Comparison of ENCODE assay signal across 17 mouse cellular contexts in the genomic region with DNA sequence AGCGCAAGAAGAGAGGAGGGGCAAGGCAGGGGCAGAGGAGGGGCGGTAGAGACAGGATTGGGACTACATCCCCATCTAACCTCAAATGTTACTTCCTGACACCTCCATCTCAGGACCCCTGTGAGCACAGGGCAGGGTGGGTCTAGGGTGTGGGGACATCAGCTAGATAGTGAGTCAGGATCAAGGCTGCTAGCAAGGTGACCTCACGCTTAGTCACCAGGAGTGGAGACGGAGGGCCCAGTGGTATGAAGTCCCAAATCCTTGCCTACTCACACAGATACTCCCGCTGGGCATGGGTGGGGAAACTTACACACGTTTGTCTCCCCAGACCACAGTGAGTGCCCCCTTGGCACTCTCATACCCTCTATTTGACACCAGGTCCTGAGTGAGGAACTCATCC. TPM values are rescaled to one million over a fixed set of nuclear protein-coding genes. Genes with fewer than 3 reads are reported as not detected.
A peak's percentile ranks its signal among the peaks of the same experiment; 100 is the strongest.
DNase-seq lines count a peak whose midpoint lies in the region.
"Had no signal": no experiment of that assay in that cellular context is flagged by ENCODE, and none has a peak within 500 bp of the region (broad histone marks: within the 10 kb centered on the region; RNA-seq: fewer than 3 reads in every experiment).

No protein-coding gene starts in this region.

- peak; percentile 81 to 87 for DNase-seq in adrenal gland, adult (ENCODE audit: inconsistent age in 2 of 2, low spot score in 1 of 2)
- DNase-seq in adrenal gland, adult 8-10 months = no peak
- peak; percentile 77 for DNase-seq in NIH3T3 (ENCODE audit: low read depth)
- DNase-seq in adrenal gland, postnatal 25 days = peak; percentile 64
- peak; percentile 17 for DNase-seq in induced T-regulatory cell, adult 2 months (ENCODE audit: low read depth)
- no peak for DNase-seq in cerebellum, postnatal 4 days (ENCODE audit: low spot score in 2 of 2)
- DNase-seq in gastrocnemius, postnatal 25 days = no peak
- DNase-seq in c-Kit-positive CD71-positive TER-119-positive erythroid progenitor cells, embryonic 14.5 days (ENCODE audit: low spot score) = no peak
- DNase-seq: cerebellum, postnatal 10 days; embryo, embryonic 11 days; forebrain, postnatal 0 days; gastrocnemius, postnatal 36 days; heart, adult 11 months; kidney, adult 2 months had no signal

RNA-seq across cellular contexts. Expression of gene Cyth2, which starts 11.8 kb away (rescaled TPM):
- total RNA-seq in adrenal gland, adult 8-10 months (2022) = 100 to 1,000 TPM; 112 to 140 (median 122) TPM
- total RNA-seq in adrenal gland, postnatal 25 days (2021) = 114 and 134 TPM in 2 replicates
- total RNA-seq in gastrocnemius, postnatal 25 days (2021) = 10 to 100 TPM; 28.2 to 33.8 TPM

RNA-seq across cellular contexts. Expression of gene Sult2b1, which starts 18.1 kb away (rescaled TPM):
- total RNA-seq in adrenal gland, adult 8-10 months (2022) = 1 to 10 TPM in 2 of 4 experiments, under 1 TPM in 2; 0.52 to 4.5 (median 1.8) TPM
- total RNA-seq in adrenal gland, postnatal 25 days (2021) = 0.90 and 1.1 TPM in 2 replicates
- total RNA-seq in gastrocnemius, postnatal 25 days (2021) = not detected
- total RNA-seq: gastrocnemius, adult 18-20 months; gastrocnemius, postnatal 36 days had no signal

RNA-seq across cellular contexts. Expression of gene Lmtk3, which starts 19.0 kb away (rescaled TPM):
- 10 to 100 TPM in 3 of 4 experiments, 1 to 10 TPM in 1; 8.9 to 24.9 (median 15.5) TPM for total RNA-seq in adrenal gland, adult 8-10 months (2022)
- total RNA-seq in adrenal gland, postnatal 25 days (2021) = 10.0 and 14.8 TPM in 2 replicates
- total RNA-seq in gastrocnemius, postnatal 25 days (2021) = under 1 TPM in 1 of 2 experiments, not detected in 1; 0.19 TPM
- total RNA-seq: common myeloid progenitor, adult 5-6 weeks; gastrocnemius, adult 18-20 months; gastrocnemius, postnatal 36 days had no signal

RNA-seq across cellular contexts. Expression of gene Kcnj14, which starts 22.0 kb away (rescaled TPM):
- total RNA-seq in adrenal gland, adult 8-10 months (2022) = under 1 TPM; 0.17 to 0.65 (median 0.36) TPM
- total RNA-seq in adrenal gland, postnatal 25 days (2021) = 0.30 and 0.33 TPM in 2 replicates
- under 1 TPM; 0.19 to 0.20 TPM for total RNA-seq in gastrocnemius, postnatal 25 days (2021)
- total RNA-seq: common myeloid progenitor, adult 5-6 weeks; hematopoietic stem cell, adult 5-6 weeks had no signal

RNA-seq across cellular contexts. Expression of gene Grwd1, which starts 28.2 kb away (rescaled TPM):
- 10 to 100 TPM; 24.8 to 31.5 (median 30.0) TPM for total RNA-seq in adrenal gland, adult 8-10 months (2022)
- 22.3 and 26.6 TPM in 2 replicates for total RNA-seq in adrenal gland, postnatal 25 days (2021)
- total RNA-seq in gastrocnemius, postnatal 25 days (2021) = 10 to 100 TPM; 13.5 to 14.5 TPM

Comparison
In these comparisons a context has a peak if more than half of its experiments do, and no peak if none do; other contexts are left out.
1. DNase-seq: peak in adrenal gland, adult (2 of 2), NIH3T3 (single experiment), adrenal gland, postnatal 25 days (single experiment) and induced T-regulatory cell, adult 2 months (single experiment); none in adrenal gland, adult 8-10 months (single experiment), cerebellum, postnatal 4 days (0 of 2), gastrocnemius, postnatal 25 days (single experiment) and c-Kit-positive CD71-positive TER-119-positive erythroid progenitor cells, embryonic 14.5 days (single experiment).